Mouse (Mus musculus): ENCODE data around the gene Chrna9. TPM values are rescaled to one million over a fixed set of nuclear protein-coding genes. Genes with fewer than 3 reads are reported as not detected.
"Not testable (repeated sequence)": the region's sequence is repeated elsewhere in the genome, so short reads cannot be mapped to it uniquely, and the experiment has no call there.

Gene Chrna9
- polyA plus RNA-seq, 1 experiment = 5.4 TPM

GRCm38 (mm10) chr5:65975731-65976130 lies 41.0 kb downstream of the Chrna9 start:
- Histone ChIP-seq H3K4me3 (ENCODE audit: control insufficient read depth, low read depth, low read length) (no peak overlapping the region), H3K27ac (ENCODE audit: control insufficient read depth, insufficient read depth, low read depth, low read length) (no peak overlapping the region), H3K27me3 (ENCODE audit: control insufficient read depth, insufficient read depth, low read length) (no peaks in the 10 kb centered on the region), H3K4me1 (ENCODE audit: control insufficient read depth, insufficient read depth, low read length) (no peaks in the 10 kb centered on the region; the same call in 1 of the 2 replicates), H3K36me3 (ENCODE audit: control insufficient read depth, insufficient read depth, low read length) (no peaks in the 10 kb centered on the region)
- TF ChIP-seq POLR2A (IDR thresholded peaks at IDR 0.05; ENCODE audit: control insufficient read depth, low read depth, low read length) (no peak), CTCF (IDR thresholded peaks at IDR 0.05; ENCODE audit: control insufficient read depth, insufficient read depth, insufficient replicate concordance, low read depth, low read length) (no peak)

- no peaks in the 10 kb centered on the region for H3K36me3 ChIP-seq (ENCODE audit: control insufficient read depth, insufficient read depth, low read length)
- no peak overlapping the region for H3K27ac ChIP-seq (ENCODE audit: control insufficient read depth, insufficient read depth, low read depth, low read length)
- H3K27me3 ChIP-seq (ENCODE audit: control insufficient read depth, insufficient read depth, low read length) = no peaks in the 10 kb centered on the region
- H3K4me3 ChIP-seq (ENCODE audit: control insufficient read depth, low read depth, low read length) = no peak overlapping the region
- H3K4me1 ChIP-seq (ENCODE audit: control insufficient read depth, insufficient read depth, low read length) = peaks cover 7% of the 10 kb centered on the region
- TF ChIP-seq CTCF (IDR thresholded peaks at IDR 0.05; ENCODE audit: control insufficient read depth, insufficient read depth, insufficient replicate concordance, low read depth, low read length) (no peak), POLR2A (IDR thresholded peaks at IDR 0.05; ENCODE audit: control insufficient read depth, low read depth, low read length) (no peak)
These were observed 51.7 kb downstream of the Chrna9 start for GRCm38 (mm10) chr5:65986426-65986825.

GRCm38 (mm10) chr5:65987004-65987403 lies 52.3 kb downstream of the Chrna9 start:
- not testable (repeated sequence) for H3K4me1 ChIP-seq (ENCODE audit: control insufficient read depth, insufficient read depth, low read length); H3K36me3 ChIP-seq (ENCODE audit: control insufficient read depth, insufficient read depth, low read length); H3K27ac ChIP-seq (ENCODE audit: control insufficient read depth, insufficient read depth, low read depth, low read length); H3K27me3 ChIP-seq (ENCODE audit: control insufficient read depth, insufficient read depth, low read length); H3K4me3 ChIP-seq (ENCODE audit: control insufficient read depth, low read depth, low read length)

- Histone ChIP-seq H3K4me1 (ENCODE audit: control insufficient read depth, insufficient read depth, low read length) (no peaks in the 10 kb centered on the region), H3K36me3 (ENCODE audit: control insufficient read depth, insufficient read depth, low read length) (no peaks in the 10 kb centered on the region), H3K27ac (ENCODE audit: control insufficient read depth, insufficient read depth, low read depth, low read length) (no peak overlapping the region), H3K4me3 (ENCODE audit: control insufficient read depth, low read depth, low read length) (no peak overlapping the region), H3K27me3 (ENCODE audit: control insufficient read depth, insufficient read depth, low read length) (no peaks in the 10 kb centered on the region)
- no peak for TF ChIP-seq CTCF (IDR thresholded peaks at IDR 0.05; ENCODE audit: control insufficient read depth, insufficient read depth, insufficient replicate concordance, low read depth, low read length)
- no peak for TF ChIP-seq POLR2A (IDR thresholded peaks at IDR 0.05; ENCODE audit: control insufficient read depth, low read depth, low read length)
These were observed 56.5 kb downstream of the Chrna9 start for GRCm38 (mm10) chr5:65991191-65991590.

- H3K4me1 ChIP-seq (ENCODE audit: control insufficient read depth, insufficient read depth, low read length) = no peaks in the 10 kb centered on the region
- no peaks in the 10 kb centered on the region for H3K27me3 ChIP-seq (ENCODE audit: control insufficient read depth, insufficient read depth, low read length)
- no peaks in the 10 kb centered on the region for H3K36me3 ChIP-seq (ENCODE audit: control insufficient read depth, insufficient read depth, low read length)
- no peak for TF ChIP-seq CTCF (IDR thresholded peaks at IDR 0.05; ENCODE audit: control insufficient read depth, insufficient read depth, insufficient replicate concordance, low read depth, low read length)
- TF ChIP-seq POLR2A (IDR thresholded peaks at IDR 0.05; ENCODE audit: control insufficient read depth, low read depth, low read length) = no peak
- H3K27ac ChIP-seq (ENCODE audit: control insufficient read depth, insufficient read depth, low read depth, low read length) = no peak overlapping the region
- no peak overlapping the region for H3K4me3 ChIP-seq (ENCODE audit: control insufficient read depth, low read depth, low read length)
These were observed 59.9 kb downstream of the Chrna9 start for GRCm38 (mm10) chr5:65994643-65995042.

- H3K27ac ChIP-seq (ENCODE audit: control insufficient read depth, insufficient read depth, low read depth, low read length) = no peak overlapping the region
- H3K36me3 ChIP-seq (ENCODE audit: control insufficient read depth, insufficient read depth, low read length) = no peaks in the 10 kb centered on the region
- TF ChIP-seq POLR2A (IDR thresholded peaks at IDR 0.05; ENCODE audit: control insufficient read depth, low read depth, low read length) (no peak), CTCF (IDR thresholded peaks at IDR 0.05; ENCODE audit: control insufficient read depth, insufficient read depth, insufficient replicate concordance, low read depth, low read length) (no peak)
- H3K4me3 ChIP-seq (ENCODE audit: control insufficient read depth, low read depth, low read length) = no peak overlapping the region
- no peaks in the 10 kb centered on the region for H3K27me3 ChIP-seq (ENCODE audit: control insufficient read depth, insufficient read depth, low read length)
- H3K4me1 ChIP-seq (ENCODE audit: control insufficient read depth, insufficient read depth, low read length) = no peaks in the 10 kb centered on the region
These were observed 63.1 kb downstream of the Chrna9 start for GRCm38 (mm10) chr5:65997813-65998212.

GRCm38 (mm10) chr5:65999106-65999505 lies 64.4 kb downstream of the Chrna9 start:
- no peak overlapping the region for H3K27ac ChIP-seq (ENCODE audit: control insufficient read depth, insufficient read depth, low read depth, low read length)
- no peaks in the 10 kb centered on the region for H3K36me3 ChIP-seq (ENCODE audit: control insufficient read depth, insufficient read depth, low read length)
- TF ChIP-seq CTCF (IDR thresholded peaks at IDR 0.05; ENCODE audit: control insufficient read depth, insufficient read depth, insufficient replicate concordance, low read depth, low read length) (no peak), POLR2A (IDR thresholded peaks at IDR 0.05; ENCODE audit: control insufficient read depth, low read depth, low read length) (no peak)
- no peaks in the 10 kb centered on the region for H3K27me3 ChIP-seq (ENCODE audit: control insufficient read depth, insufficient read depth, low read length)
- H3K4me3 ChIP-seq (ENCODE audit: control insufficient read depth, low read depth, low read length) = no peak overlapping the region
- H3K4me1 ChIP-seq (ENCODE audit: control insufficient read depth, insufficient read depth, low read length) = no peaks in the 10 kb centered on the region

GRCm38 (mm10) chr5:66000074-66000473 lies 65.4 kb downstream of the Chrna9 start:
- Histone ChIP-seq H3K27me3 (ENCODE audit: control insufficient read depth, insufficient read depth, low read length) (no peaks in the 10 kb centered on the region), H3K36me3 (ENCODE audit: control insufficient read depth, insufficient read depth, low read length) (no peaks in the 10 kb centered on the region), H3K4me3 (ENCODE audit: control insufficient read depth, low read depth, low read length) (no peak overlapping the region), H3K4me1 (ENCODE audit: control insufficient read depth, insufficient read depth, low read length) (peaks cover 5% of the 10 kb centered on the region; the same call in 1 of the 2 replicates), H3K27ac (ENCODE audit: control insufficient read depth, insufficient read depth, low read depth, low read length) (no peak overlapping the region)
- TF ChIP-seq POLR2A (IDR thresholded peaks at IDR 0.05; ENCODE audit: control insufficient read depth, low read depth, low read length) (no peak), CTCF (IDR thresholded peaks at IDR 0.05; ENCODE audit: control insufficient read depth, insufficient read depth, insufficient replicate concordance, low read depth, low read length) (no peak)
